Mouse (Mus musculus): ENCODE data around the gene Ate1. TPM values are rescaled to one million over a fixed set of nuclear protein-coding genes. Genes with fewer than 3 reads are reported as not detected.

The Ate1 gene
- polyA plus RNA-seq, 1 experiment from 2014 or later: 76.1 TPM

DNA sequence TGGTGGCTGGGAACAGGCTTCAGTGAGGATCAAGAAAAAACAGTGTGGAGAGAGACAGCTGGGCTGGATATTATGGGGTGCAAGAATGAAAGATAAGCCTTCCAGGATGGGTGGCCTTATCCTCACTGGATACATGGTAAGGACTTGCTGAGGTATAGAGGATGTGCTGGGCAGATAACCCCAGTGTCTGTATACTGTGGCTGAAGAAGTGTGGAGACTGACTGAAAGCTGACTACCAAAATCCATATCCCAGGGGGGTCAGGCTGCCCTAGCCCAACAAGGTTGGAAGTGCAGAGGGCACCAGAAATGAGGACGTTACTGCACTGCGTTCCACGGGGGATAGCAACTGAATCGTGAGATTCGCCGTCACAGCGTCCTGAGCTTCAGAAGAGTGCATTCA is 139.8 kb downstream of the Ate1 start:
- DNase-seq (ENCODE audit: low spot score) (no peak), ATAC-seq (ENCODE audit: low FRiP score) (no peak)
- WGBS: 85% methylated on average over 7 of the region's 7 CpGs
- Histone ChIP-seq H3K9me3 (ENCODE audit: control insufficient read depth, low read length) (no peaks in the 10 kb centered on the region), H3K27ac (ENCODE audit: low read depth, low read length) (no peak overlapping the region), H3K27me3 (ENCODE audit: control insufficient read depth, insufficient read depth, low read length) (no peaks in the 10 kb centered on the region), H3K4me1 (replicated peaks; ENCODE audit: control insufficient read depth, insufficient read depth, low read length) (no peaks in the 10 kb centered on the region), H3K4me3 (ENCODE audit: low read depth, low read length) (no peak overlapping the region), H3K36me3 (ENCODE audit: control insufficient read depth, insufficient read depth, low read length) (no peaks in the 10 kb centered on the region), H3K4me2 (replicated peaks; ENCODE audit: low read depth, low read length) (no peak overlapping the region), H3K9ac (ENCODE audit: low read depth, low read length) (no peak overlapping the region)

DNA sequence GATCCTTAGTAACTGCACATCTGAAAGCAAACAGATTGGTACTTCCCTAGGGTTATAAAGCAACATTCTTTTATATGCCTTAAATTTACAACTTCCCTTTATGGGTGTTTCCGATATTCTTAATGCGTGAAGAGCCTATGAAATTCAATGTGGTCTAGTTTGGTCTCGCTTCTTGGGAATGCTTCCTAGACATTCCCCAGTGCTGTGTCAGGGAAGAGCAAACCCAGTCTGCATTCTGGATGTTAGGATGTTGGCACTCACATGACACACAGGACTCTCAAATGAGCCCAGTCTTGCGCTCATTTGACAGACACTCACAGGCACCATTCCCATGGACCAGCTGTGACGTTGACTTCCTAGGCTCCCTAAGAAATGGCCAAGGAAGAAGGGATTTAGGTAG is 140.3 kb downstream of the Ate1 start:
- Histone ChIP-seq H3K27me3 (ENCODE audit: control insufficient read depth, insufficient read depth, low read length) (no peaks in the 10 kb centered on the region), H3K36me3 (ENCODE audit: control insufficient read depth, insufficient read depth, low read length) (no peaks in the 10 kb centered on the region), H3K4me3 (ENCODE audit: low read depth, low read length) (no peak overlapping the region), H3K4me1 (replicated peaks; ENCODE audit: control insufficient read depth, insufficient read depth, low read length) (no peaks in the 10 kb centered on the region), H3K4me2 (replicated peaks; ENCODE audit: low read depth, low read length) (no peak overlapping the region), H3K9ac (ENCODE audit: low read depth, low read length) (no peak overlapping the region), H3K9me3 (ENCODE audit: control insufficient read depth, low read length) (no peaks in the 10 kb centered on the region), H3K27ac (ENCODE audit: low read depth, low read length) (no peak overlapping the region)
- DNase-seq (ENCODE audit: low spot score) (no peak), ATAC-seq (ENCODE audit: low FRiP score) (no peak)
- 88% methylated on average over 5 of the region's 5 CpGs for WGBS

DNA sequence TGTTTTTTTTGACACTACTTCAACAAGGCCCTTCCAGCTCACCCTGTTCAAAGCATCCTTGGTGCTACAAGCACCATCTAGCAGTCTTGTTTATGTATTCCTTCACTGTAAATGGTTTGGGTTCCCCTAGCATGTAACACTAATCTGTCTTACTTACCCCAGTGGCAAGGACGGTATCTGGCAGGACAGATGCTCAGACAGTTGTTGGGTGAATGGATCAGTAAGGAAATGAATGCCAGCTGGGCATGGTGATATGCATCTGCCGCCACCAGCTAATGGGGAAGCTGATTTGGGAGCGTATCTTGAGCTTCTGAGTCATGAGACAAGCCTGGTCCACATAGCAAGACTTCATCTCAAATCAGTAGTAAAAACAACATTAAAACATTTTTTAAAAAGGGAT is 141.9 kb downstream of the Ate1 start:
- DNase-seq (ENCODE audit: low spot score) (no peak), ATAC-seq (ENCODE audit: low FRiP score) (no peak)
- Histone ChIP-seq H3K4me3 (ENCODE audit: low read depth, low read length) (no peak overlapping the region), H3K4me1 (replicated peaks; ENCODE audit: control insufficient read depth, insufficient read depth, low read length) (no peaks in the 10 kb centered on the region), H3K4me2 (replicated peaks; ENCODE audit: low read depth, low read length) (no peak overlapping the region), H3K9ac (ENCODE audit: low read depth, low read length) (no peak overlapping the region), H3K9me3 (ENCODE audit: control insufficient read depth, low read length) (no peaks in the 10 kb centered on the region), H3K27ac (ENCODE audit: low read depth, low read length) (no peak overlapping the region), H3K36me3 (ENCODE audit: control insufficient read depth, insufficient read depth, low read length) (no peaks in the 10 kb centered on the region), H3K27me3 (ENCODE audit: control insufficient read depth, insufficient read depth, low read length) (no peaks in the 10 kb centered on the region)
- 90% methylated on average over 3 of the region's 3 CpGs for WGBS

DNA sequence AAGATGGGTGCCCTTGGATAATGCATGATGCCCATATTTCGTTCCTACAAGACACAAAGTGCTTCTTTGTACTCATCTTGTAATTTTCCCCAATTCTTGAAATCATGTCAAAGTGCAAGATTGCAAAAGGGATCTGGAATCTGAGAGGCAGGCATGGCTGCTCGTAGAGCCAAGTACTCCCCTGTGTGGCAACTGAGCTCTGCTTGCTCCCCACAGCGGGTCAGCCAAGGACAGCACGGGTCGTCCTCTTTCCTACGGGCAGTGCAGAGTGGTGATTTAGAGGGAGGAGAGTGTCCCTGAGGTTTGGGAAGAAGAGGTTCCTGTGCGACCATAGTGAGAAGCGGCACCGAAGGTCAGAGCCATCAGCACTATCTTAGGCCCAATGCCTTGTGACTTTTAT is 145.9 kb downstream of the Ate1 start:
- H3K27ac ChIP-seq (ENCODE audit: low read depth, low read length): no peak overlapping the region
- no peaks in the 10 kb centered on the region; the same call in none of the 2 replicates for H3K4me1 ChIP-seq (replicated peaks; ENCODE audit: control insufficient read depth, insufficient read depth, low read length)
- no peak overlapping the region for H3K4me3 ChIP-seq (ENCODE audit: low read depth, low read length)
- no peak for ATAC-seq (ENCODE audit: low FRiP score)
- no peak overlapping the region for H3K4me2 ChIP-seq (replicated peaks; ENCODE audit: low read depth, low read length)
- no peaks in the 10 kb centered on the region for H3K27me3 ChIP-seq (ENCODE audit: control insufficient read depth, insufficient read depth, low read length)
- no peaks in the 10 kb centered on the region for H3K9me3 ChIP-seq (ENCODE audit: control insufficient read depth, low read length)
- 85% methylated on average over 9 of the region's 9 CpGs for WGBS
- H3K36me3 ChIP-seq (ENCODE audit: control insufficient read depth, insufficient read depth, low read length): no peaks in the 10 kb centered on the region
- H3K9ac ChIP-seq (ENCODE audit: low read depth, low read length): no peak overlapping the region
- no peak for DNase-seq (ENCODE audit: low spot score)

DNA sequence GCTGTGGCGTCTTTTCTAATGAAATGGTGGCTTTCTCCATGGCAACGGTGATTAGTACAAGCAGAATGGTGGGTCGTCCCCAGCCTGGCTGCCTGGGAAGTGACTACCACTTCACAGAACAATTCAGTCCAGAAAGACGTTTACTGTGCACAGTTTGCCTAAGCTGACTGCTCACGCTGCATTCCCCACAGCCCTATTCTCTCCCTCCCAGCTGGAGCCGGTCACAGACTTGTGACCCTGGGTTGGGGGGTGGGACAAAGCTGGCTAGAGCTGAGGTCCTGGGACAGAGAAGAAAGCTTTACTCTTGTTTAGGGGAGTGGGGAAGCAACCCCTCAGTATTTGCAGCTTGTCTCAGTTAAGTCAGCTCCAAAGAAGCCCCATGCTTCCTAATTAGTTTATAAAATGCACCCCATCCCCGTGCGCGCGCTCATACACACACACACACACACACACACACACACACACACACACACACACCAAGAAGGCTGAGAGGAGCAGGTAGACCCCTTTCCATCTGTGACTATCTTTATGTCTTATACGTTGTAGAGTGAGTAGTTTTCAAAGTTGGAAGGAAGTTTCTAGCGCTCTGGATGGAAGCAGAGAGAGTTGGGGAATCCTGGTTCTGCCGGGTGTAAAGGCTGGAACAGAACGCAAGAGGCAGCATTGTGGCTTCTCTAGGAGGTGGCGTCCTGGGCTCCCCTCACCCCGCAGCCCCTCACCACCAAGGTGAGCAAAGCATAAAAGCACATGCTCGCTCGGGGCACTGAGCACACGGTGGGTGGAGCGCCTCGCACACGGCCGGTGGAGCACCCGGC is 151.1 kb downstream of the Ate1 start:
- Histone ChIP-seq H3K36me3 (ENCODE audit: control insufficient read depth, insufficient read depth, low read length) (no peaks in the 10 kb centered on the region), H3K4me2 (replicated peaks; ENCODE audit: low read depth, low read length) (peak overlapping the region; percentile 23), H3K9ac (ENCODE audit: low read depth, low read length) (0 out of 2 replicates have a peak overlapping the region, but pooled peaks have one; percentile 40), H3K27me3 (ENCODE audit: control insufficient read depth, insufficient read depth, low read length) (no peaks in the 10 kb centered on the region), H3K9me3 (ENCODE audit: control insufficient read depth, low read length) (0 out of 2 replicates have a peak, but pooled peaks cover 3% of the 10 kb centered on the region), H3K4me1 (replicated peaks; ENCODE audit: control insufficient read depth, insufficient read depth, low read length) (peaks cover 3% of the 10 kb centered on the region), H3K4me3 (ENCODE audit: low read depth, low read length) (peak overlapping the region; percentile 8; the same call in 1 of the 2 replicates), H3K27ac (ENCODE audit: low read depth, low read length) (peak overlapping the region; percentile 85)
- peak; percentile 73 for DNase-seq (ENCODE audit: low spot score)
- WGBS: 33% methylated on average over 24 of the region's 24 CpGs
- ATAC-seq (ENCODE audit: low FRiP score): peak; percentile 67

DNA sequence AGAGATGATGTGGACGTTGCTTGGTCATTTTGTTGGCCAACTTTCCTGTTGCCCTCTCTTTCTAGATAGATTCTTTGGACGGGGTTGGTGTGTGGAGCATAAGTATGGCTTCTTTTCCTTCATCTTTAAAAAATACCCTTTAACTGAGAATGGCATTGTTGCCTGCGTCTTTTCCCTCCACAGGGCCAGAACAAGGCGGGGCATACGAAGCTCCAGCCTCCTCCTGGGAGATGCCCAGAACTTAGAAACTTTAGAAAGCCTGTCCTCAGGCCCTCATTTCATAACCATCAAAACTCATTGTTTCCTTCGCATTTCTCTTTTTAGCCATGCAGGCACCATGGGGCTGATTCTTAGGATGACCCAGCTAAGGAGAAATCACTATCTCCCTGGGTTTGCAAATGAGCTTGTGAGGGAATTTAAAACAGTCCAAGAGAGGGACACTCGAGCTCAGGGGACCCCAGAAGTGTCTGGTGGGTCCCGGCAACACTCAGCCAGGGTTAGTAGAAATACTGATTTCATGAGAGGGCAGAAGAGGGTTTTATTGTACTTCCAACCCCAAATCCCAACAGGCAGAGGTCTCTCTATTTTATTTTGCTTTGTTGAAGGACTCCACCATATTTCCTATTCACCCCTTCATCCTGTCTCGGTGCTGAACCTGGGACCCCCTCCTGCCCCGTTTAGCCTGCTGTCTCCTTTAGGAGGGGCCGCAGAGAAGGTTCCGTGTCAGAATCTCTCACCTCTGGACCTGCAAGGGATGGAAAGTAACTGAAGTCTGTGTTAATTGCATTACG is 151.9 kb downstream of the Ate1 start:
- ATAC-seq (ENCODE audit: low FRiP score): no peak
- Histone ChIP-seq H3K27me3 (ENCODE audit: control insufficient read depth, insufficient read depth, low read length) (no peaks in the 10 kb centered on the region), H3K4me1 (replicated peaks; ENCODE audit: control insufficient read depth, insufficient read depth, low read length) (peaks cover 3% of the 10 kb centered on the region), H3K4me3 (ENCODE audit: low read depth, low read length) (peak overlapping the region; percentile 8; the same call in 1 of the 2 replicates), H3K27ac (ENCODE audit: low read depth, low read length) (peak overlapping the region; percentile 85), H3K36me3 (ENCODE audit: control insufficient read depth, insufficient read depth, low read length) (no peaks in the 10 kb centered on the region), H3K9me3 (ENCODE audit: control insufficient read depth, low read length) (0 out of 2 replicates have a peak, but pooled peaks cover 3% of the 10 kb centered on the region), H3K9ac (ENCODE audit: low read depth, low read length) (0 out of 2 replicates have a peak overlapping the region, but pooled peaks have one; percentile 40), H3K4me2 (replicated peaks; ENCODE audit: low read depth, low read length) (peak overlapping the region; percentile 23)
- 11% methylated on average over 13 of the region's 13 CpGs for WGBS
- peak; percentile 48 for DNase-seq (ENCODE audit: low spot score)

DNA sequence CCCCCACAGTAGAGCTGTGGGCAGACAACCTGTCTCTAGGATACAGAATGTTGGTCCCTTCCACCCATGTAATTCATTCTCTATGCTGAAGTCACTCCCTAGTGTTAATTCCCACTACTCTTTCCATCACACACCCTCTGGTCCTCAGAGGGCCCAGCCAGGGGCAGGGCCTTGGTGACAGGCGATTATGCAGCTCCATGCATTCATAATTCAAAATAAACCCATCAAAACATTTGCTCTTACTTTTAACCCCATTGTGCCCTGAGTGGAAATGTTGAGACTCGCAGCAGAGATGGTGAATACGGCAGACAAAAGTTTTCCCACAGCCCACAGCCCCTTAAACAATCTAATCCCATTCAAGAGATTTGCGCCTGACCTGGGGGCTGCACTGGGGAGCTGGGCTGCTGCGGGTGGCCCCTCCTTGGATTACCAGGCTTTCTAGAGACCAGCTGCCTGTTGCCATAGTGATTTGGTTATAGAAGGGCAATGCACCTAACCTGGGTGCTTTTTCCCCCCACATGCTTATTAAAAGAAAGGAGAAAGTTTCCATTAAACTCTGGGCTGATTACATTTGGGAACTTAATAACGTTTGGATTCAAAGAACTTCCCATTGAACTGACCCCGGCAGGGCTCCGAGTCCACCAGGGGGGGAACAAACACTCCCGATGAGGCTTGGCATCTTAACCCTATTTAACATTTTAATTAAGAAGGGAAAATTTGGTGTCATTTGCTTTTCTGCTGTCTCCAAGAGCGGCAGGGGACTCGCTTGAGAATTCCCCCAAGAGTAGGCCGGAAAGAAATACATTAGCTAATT is 152.7 kb downstream of the Ate1 start:
- 16% methylated on average over 12 of the region's 12 CpGs for WGBS
- peak overlapping the region; percentile 85 for H3K27ac ChIP-seq (ENCODE audit: low read depth, low read length)
- H3K9me3 ChIP-seq (ENCODE audit: control insufficient read depth, low read length): 0 out of 2 replicates have a peak, but pooled peaks cover 3% of the 10 kb centered on the region
- no peak overlapping the region for H3K4me3 ChIP-seq (ENCODE audit: low read depth, low read length)
- DNase-seq (ENCODE audit: low spot score) (peak; percentile 63), ATAC-seq (ENCODE audit: low FRiP score) (peak; percentile 90)
- H3K9ac ChIP-seq (ENCODE audit: low read depth, low read length): no peak overlapping the region
- H3K27me3 ChIP-seq (ENCODE audit: control insufficient read depth, insufficient read depth, low read length): no peaks in the 10 kb centered on the region
- H3K4me1 ChIP-seq (replicated peaks; ENCODE audit: control insufficient read depth, insufficient read depth, low read length): peaks cover 3% of the 10 kb centered on the region
- 0 out of 2 replicates have a peak overlapping the region, but pooled peaks have one; percentile 23 for H3K4me2 ChIP-seq (replicated peaks; ENCODE audit: low read depth, low read length)
- no peaks in the 10 kb centered on the region for H3K36me3 ChIP-seq (ENCODE audit: control insufficient read depth, insufficient read depth, low read length)

DNA sequence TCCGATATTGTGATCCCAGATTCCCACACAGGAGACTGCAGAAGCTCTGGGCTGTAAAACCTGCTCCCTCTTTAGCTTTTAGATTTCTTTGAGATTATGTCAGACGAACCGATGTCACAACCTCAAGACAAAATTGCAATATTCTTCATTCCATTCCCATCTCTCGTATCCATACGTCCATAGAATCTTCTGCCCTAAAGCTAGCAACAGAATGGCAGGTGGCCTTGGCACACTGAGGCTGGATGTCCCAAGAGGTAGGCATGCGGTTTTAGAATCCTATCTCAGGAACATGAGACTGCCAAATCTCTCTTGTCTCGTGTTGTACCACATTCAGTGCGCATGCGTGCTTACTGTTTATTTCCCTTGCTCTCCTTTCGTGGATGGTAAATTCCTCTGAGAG is 154.5 kb downstream of the Ate1 start:
- Histone ChIP-seq H3K36me3 (ENCODE audit: control insufficient read depth, insufficient read depth, low read length) (no peaks in the 10 kb centered on the region), H3K27ac (ENCODE audit: low read depth, low read length) (no peak overlapping the region), H3K4me1 (replicated peaks; ENCODE audit: control insufficient read depth, insufficient read depth, low read length) (peaks cover 3% of the 10 kb centered on the region), H3K4me2 (replicated peaks; ENCODE audit: low read depth, low read length) (no peak overlapping the region), H3K27me3 (ENCODE audit: control insufficient read depth, insufficient read depth, low read length) (no peaks in the 10 kb centered on the region), H3K4me3 (ENCODE audit: low read depth, low read length) (no peak overlapping the region), H3K9me3 (ENCODE audit: control insufficient read depth, low read length) (0 out of 2 replicates have a peak, but pooled peaks cover 3% of the 10 kb centered on the region), H3K9ac (ENCODE audit: low read depth, low read length) (no peak overlapping the region)
- no peak for ATAC-seq (ENCODE audit: low FRiP score)
- no peak for DNase-seq (ENCODE audit: low spot score)
- WGBS: 96% methylated on average over 10 of the region's 10 CpGs

Measured in hindbrain, embryonic 11.5 days (tissue).